Mouse (Mus musculus): ENCODE results near the gene Ubap2l. TPM values are rescaled to one million over a fixed set of nuclear protein-coding genes. Genes with fewer than 3 reads are reported as not detected.

The Ubap2l gene
- polyA plus RNA-seq, 1 experiment from 2014 or later: 132 TPM

GRCm38 (mm10) chr3:89960469-89960868, 92.0 kb downstream of the Ubap2l start:
- H3K4me1 ChIP-seq (ENCODE audit: control insufficient read depth, insufficient read depth, low read length): peaks cover 36% of the 10 kb centered on the region
- DNase-seq (ENCODE audit: low spot score): peak; percentile 95
- peak; percentile 89 for ATAC-seq
- peak overlapping the region; percentile 96 for H3K4me2 ChIP-seq (ENCODE audit: low read length)
- peak overlapping the region; percentile 75 for H3K9ac ChIP-seq (ENCODE audit: low read length)
- H3K4me3 ChIP-seq (ENCODE audit: low read depth, low read length): peak overlapping the region; percentile 53
- WGBS: under 1% methylated on average over 30 of the region's 30 CpGs
- H3K9me3 ChIP-seq (replicated peaks; ENCODE audit: control insufficient read depth, low read length): no peaks in the 10 kb centered on the region
- no peak overlapping the region for H3K27ac ChIP-seq (ENCODE audit: low read depth, low read length)
- H3K27me3 ChIP-seq (replicated peaks; ENCODE audit: control insufficient read depth, insufficient read depth, low read length): no peaks in the 10 kb centered on the region
- peaks cover 36% of the 10 kb centered on the region for H3K36me3 ChIP-seq (ENCODE audit: control insufficient read depth, insufficient read depth, low read length)

DNA sequence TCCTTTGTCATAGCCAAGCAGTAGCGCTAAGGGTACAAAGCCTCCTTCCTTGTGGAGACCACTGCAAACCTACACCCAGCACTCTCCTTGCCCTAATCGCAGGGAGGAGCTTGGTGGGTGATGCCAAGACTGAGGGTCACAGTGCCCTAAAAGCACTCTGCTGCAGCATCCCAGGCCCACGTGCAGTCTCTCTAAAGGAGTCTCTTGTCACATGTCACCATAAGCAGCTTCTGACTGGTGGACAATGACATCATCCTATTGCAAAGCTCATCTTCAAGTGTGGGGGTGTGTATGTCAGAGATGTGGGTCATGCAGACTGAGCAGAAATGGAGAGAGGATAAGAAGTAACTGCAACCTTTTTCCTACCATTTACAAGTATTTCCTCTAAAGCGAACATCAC, 93.0 kb downstream of the Ubap2l start:
- DNase-seq (ENCODE audit: low spot score) (peak; percentile 30), ATAC-seq (no peak)
- no peaks in the 10 kb centered on the region for H3K27me3 ChIP-seq (replicated peaks; ENCODE audit: control insufficient read depth, insufficient read depth, low read length)
- H3K36me3 ChIP-seq (ENCODE audit: control insufficient read depth, insufficient read depth, low read length): peaks cover 46% of the 10 kb centered on the region
- peak overlapping the region; percentile 53; the same call in 1 of the 2 replicates for H3K4me3 ChIP-seq (ENCODE audit: low read depth, low read length)
- H3K27ac ChIP-seq (ENCODE audit: low read depth, low read length): no peak overlapping the region
- peaks cover 32% of the 10 kb centered on the region for H3K4me1 ChIP-seq (ENCODE audit: control insufficient read depth, insufficient read depth, low read length)
- peak overlapping the region; percentile 21; the same call in 1 of the 2 replicates for H3K9ac ChIP-seq (ENCODE audit: low read length)
- peak overlapping the region; percentile 96 for H3K4me2 ChIP-seq (ENCODE audit: low read length)
- no peaks in the 10 kb centered on the region for H3K9me3 ChIP-seq (replicated peaks; ENCODE audit: control insufficient read depth, low read length)
- WGBS: 71% methylated on average over 4 of the region's 4 CpGs

GRCm38 (mm10) chr3:89957880-89958279, 94.5 kb downstream of the Ubap2l start:
- ATAC-seq: no peak
- WGBS: 95% methylated on average over 9 of the region's 9 CpGs
- peaks cover 31% of the 10 kb centered on the region for H3K4me1 ChIP-seq (ENCODE audit: control insufficient read depth, insufficient read depth, low read length)
- H3K27me3 ChIP-seq (replicated peaks; ENCODE audit: control insufficient read depth, insufficient read depth, low read length): no peaks in the 10 kb centered on the region
- no peaks in the 10 kb centered on the region for H3K9me3 ChIP-seq (replicated peaks; ENCODE audit: control insufficient read depth, low read length)
- H3K4me2 ChIP-seq (ENCODE audit: low read length): no peak overlapping the region
- no peak overlapping the region for H3K4me3 ChIP-seq (ENCODE audit: low read depth, low read length)
- no peak overlapping the region for H3K27ac ChIP-seq (ENCODE audit: low read depth, low read length)
- peaks cover 61% of the 10 kb centered on the region for H3K36me3 ChIP-seq (ENCODE audit: control insufficient read depth, insufficient read depth, low read length)
- no peak for DNase-seq (ENCODE audit: low spot score)
- no peak overlapping the region for H3K9ac ChIP-seq (ENCODE audit: low read length)

GRCm38 (mm10) chr3:89956177-89956971, 96.1 kb downstream of the Ubap2l start:
- H3K9ac ChIP-seq (ENCODE audit: low read length): no peak overlapping the region
- peaks cover 76% of the 10 kb centered on the region for H3K36me3 ChIP-seq (ENCODE audit: control insufficient read depth, insufficient read depth, low read length)
- peaks cover 21% of the 10 kb centered on the region for H3K4me1 ChIP-seq (ENCODE audit: control insufficient read depth, insufficient read depth, low read length)
- no peak overlapping the region for H3K4me3 ChIP-seq (ENCODE audit: low read depth, low read length)
- no peaks in the 10 kb centered on the region for H3K9me3 ChIP-seq (replicated peaks; ENCODE audit: control insufficient read depth, low read length)
- DNase-seq (ENCODE audit: low spot score): no peak
- ATAC-seq: no peak
- no peaks in the 10 kb centered on the region for H3K27me3 ChIP-seq (replicated peaks; ENCODE audit: control insufficient read depth, insufficient read depth, low read length)
- 92% methylated on average over 7 of the region's 7 CpGs for WGBS
- no peak overlapping the region for H3K27ac ChIP-seq (ENCODE audit: low read depth, low read length)
- H3K4me2 ChIP-seq (ENCODE audit: low read length): no peak overlapping the region

- H3K9ac ChIP-seq (ENCODE audit: low read length): no peak overlapping the region
- H3K4me1 ChIP-seq (ENCODE audit: control insufficient read depth, insufficient read depth, low read length): no peaks in the 10 kb centered on the region
- no peak overlapping the region for H3K4me3 ChIP-seq (ENCODE audit: low read depth, low read length)
- H3K36me3 ChIP-seq (ENCODE audit: control insufficient read depth, insufficient read depth, low read length): peaks cover 99% of the 10 kb centered on the region
- no peaks in the 10 kb centered on the region for H3K9me3 ChIP-seq (replicated peaks; ENCODE audit: control insufficient read depth, low read length)
- H3K27ac ChIP-seq (ENCODE audit: low read depth, low read length): no peak overlapping the region
- ATAC-seq: peak; percentile 34; the same call in 1 of the 2 replicates
- no peaks in the 10 kb centered on the region for H3K27me3 ChIP-seq (replicated peaks; ENCODE audit: control insufficient read depth, insufficient read depth, low read length)
- 2% methylated on average over 4 of the region's 4 CpGs for WGBS
- peak; percentile 91 for DNase-seq (ENCODE audit: low spot score)
- H3K4me2 ChIP-seq (ENCODE audit: low read length): no peak overlapping the region
Observed at GRCm38 (mm10) chr3:89953420-89953819, 99.0 kb downstream of the Ubap2l start.

MicroRNA genes within 50 kb of the gene (microRNA counts, 519-probe panel; counts per million panel counts)
- 4,547 counts per million, percentile 60 among the panel's probes with 10 or more counts for microRNA mmu-miR-190b

Small RNA genes lying within 50 kb of the gene (microRNA-seq; reads per million reads assigned to microRNA genes)
- gene Mir190b (18.8 reads per million, percentile 38 among the genes with 10 or more reads in this experiment), gene Mir7669 (0.93 reads per million)

Other genes starting within 250 kb of the Ubap2l start
- 0.93 and 0.95 TPM in 2 replicates for gene She, start 221.3 kb downstream of the Ubap2l start, polyA plus RNA-seq (2014; fragmentation: Nextera tagmentation; extraction: Ambion mirVana)
- gene Il6ra, start 139.4 kb downstream of the Ubap2l start, polyA plus RNA-seq (2014; fragmentation: Nextera tagmentation; extraction: Ambion mirVana): 0.37 and 0.47 TPM in 2 replicates
- gene Atp8b2, start 89.1 kb downstream of the Ubap2l start, polyA plus RNA-seq (2014; fragmentation: Nextera tagmentation; extraction: Ambion mirVana): 6.4 and 9.1 TPM in 2 replicates
- 145 and 155 TPM in 2 replicates for gene Hax1, start 53.8 kb downstream of the Ubap2l start, polyA plus RNA-seq (2014; fragmentation: Nextera tagmentation; extraction: Ambion mirVana)
- gene 4933434E20Rik, start 992 bp downstream of the Ubap2l start, polyA plus RNA-seq (2014; fragmentation: Nextera tagmentation; extraction: Ambion mirVana): 246 and 248 TPM in 2 replicates
- 385 and 432 TPM in 2 replicates for gene Tpm3, start 20.0 kb upstream of the Ubap2l start, polyA plus RNA-seq (2014; fragmentation: Nextera tagmentation; extraction: Ambion mirVana)
- 0.28 and 0.30 TPM in 2 replicates for gene Nup210l, start 51.5 kb upstream of the Ubap2l start, polyA plus RNA-seq (2014; fragmentation: Nextera tagmentation; extraction: Ambion mirVana)
- gene Rps27, start 161.0 kb upstream of the Ubap2l start, polyA plus RNA-seq (2014; fragmentation: Nextera tagmentation; extraction: Ambion mirVana): 1,051 and 1,622 TPM in 2 replicates
- 11.3 and 11.9 TPM in 2 replicates for gene Rab13, start 161.1 kb upstream of the Ubap2l start, polyA plus RNA-seq (2014; fragmentation: Nextera tagmentation; extraction: Ambion mirVana)
- 118 and 124 TPM in 2 replicates for gene Jtb, start 179.0 kb upstream of the Ubap2l start, polyA plus RNA-seq (2014; fragmentation: Nextera tagmentation; extraction: Ambion mirVana)
- gene Creb3l4, start 190.9 kb upstream of the Ubap2l start, polyA plus RNA-seq (2014; fragmentation: Nextera tagmentation; extraction: Ambion mirVana): 4.1 and 4.2 TPM in 2 replicates
- gene Slc39a1, start 195.5 kb upstream of the Ubap2l start, polyA plus RNA-seq (2014; fragmentation: Nextera tagmentation; extraction: Ambion mirVana): 40.0 and 47.0 TPM in 2 replicates
- 10.7 and 14.1 TPM in 2 replicates for gene Crtc2, start 201.5 kb upstream of the Ubap2l start, polyA plus RNA-seq (2014; fragmentation: Nextera tagmentation; extraction: Ambion mirVana)
- gene Dennd4b, start 212.6 kb upstream of the Ubap2l start, polyA plus RNA-seq (2014; fragmentation: Nextera tagmentation; extraction: Ambion mirVana): 3.4 and 3.7 TPM in 2 replicates
- 14.4 and 15.7 TPM in 2 replicates for gene Gatad2b, start 240.6 kb upstream of the Ubap2l start, polyA plus RNA-seq (2014; fragmentation: Nextera tagmentation; extraction: Ambion mirVana)